Mouse (Mus musculus): ENCODE data around the gene Gm48551. TPM values are rescaled to one million over a fixed set of nuclear protein-coding genes. Genes with fewer than 3 reads are reported as not detected.

The Gm48551 gene
- total RNA-seq, 2 experiments from 2014 or later: 0.83 TPM; not detected in 1

- ATAC-seq (ENCODE audit: poor library complexity, severe bottlenecking): no peak
These were observed 2.2 kb upstream of the Gm48551 start for GRCm38 (mm10) chr10:81382039-81382438.

DNA sequence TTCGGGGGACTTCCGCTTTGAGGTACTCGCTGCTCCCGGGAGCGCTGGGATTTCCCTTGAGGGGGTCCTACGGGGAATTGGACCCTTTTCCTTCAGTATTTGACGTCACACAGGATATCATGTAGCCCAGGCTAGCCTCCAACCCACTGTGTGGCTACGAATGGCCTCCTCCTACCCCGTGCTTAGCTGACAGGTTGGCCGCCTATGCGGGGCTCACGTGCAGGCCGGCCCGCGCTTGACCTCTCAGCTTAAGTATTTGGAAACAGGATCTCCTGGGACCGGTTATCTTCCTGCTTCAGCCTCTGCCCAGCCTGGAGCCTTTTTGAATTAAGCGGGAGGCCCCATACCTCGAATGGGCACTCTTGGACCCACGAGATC, 328 bp downstream of the Gm48551 start:
- peak; percentile 14; the same call in 1 of the 2 replicates for ATAC-seq (ENCODE audit: poor library complexity, severe bottlenecking)

DNA sequence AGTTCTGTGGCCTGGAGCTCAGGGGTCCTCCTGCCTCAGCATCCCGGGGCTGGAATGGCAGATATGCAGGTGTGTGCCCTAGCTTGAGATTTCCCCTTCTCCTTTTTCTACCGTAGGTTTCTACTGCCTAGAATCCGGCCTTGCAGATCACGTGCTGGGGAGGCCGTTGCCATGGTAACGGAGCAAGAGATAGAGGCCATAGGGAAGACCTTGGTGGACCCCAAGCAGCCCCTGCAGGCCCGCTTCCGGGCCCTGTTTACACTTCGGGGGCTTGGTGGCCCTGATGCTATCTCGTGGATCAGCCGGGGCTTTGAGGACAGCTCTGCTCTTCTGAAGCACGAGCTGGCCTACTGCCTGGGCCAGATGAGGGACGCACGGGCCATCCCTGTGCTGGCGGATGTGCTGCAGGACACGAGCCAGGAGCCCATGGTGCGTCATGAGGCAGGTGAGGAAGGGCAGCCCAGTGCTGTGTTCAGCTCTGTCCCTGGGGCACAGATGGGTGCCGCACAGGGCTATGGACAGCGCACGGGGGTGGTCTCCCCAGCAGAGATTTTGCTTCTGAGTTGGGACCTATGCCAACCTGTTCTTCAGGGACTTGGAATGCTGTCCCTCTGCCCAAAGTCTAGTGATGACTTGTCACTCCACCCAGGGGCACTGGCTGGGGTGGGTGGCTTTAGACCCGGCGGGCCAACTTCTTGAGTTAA, 1.5 kb downstream of the Gm48551 start:
- ATAC-seq (ENCODE audit: poor library complexity, severe bottlenecking): no peak

GRCm38 (mm10) chr10:81387716-81388115, 3.5 kb downstream of the Gm48551 start:
- ATAC-seq (ENCODE audit: poor library complexity, severe bottlenecking): no peak

GRCm38 (mm10) chr10:81388505-81389055, 4.3 kb downstream of the Gm48551 start, which contains the start of gene Gm48552:
Gene Gm48552 (plus strand): TSS chr10:81389005.
- ATAC-seq (ENCODE audit: poor library complexity, severe bottlenecking): no peak

- no peak for ATAC-seq (ENCODE audit: poor library complexity, severe bottlenecking)
These were observed 5.1 kb downstream of the Gm48551 start for GRCm38 (mm10) chr10:81389373-81389772.

DNA sequence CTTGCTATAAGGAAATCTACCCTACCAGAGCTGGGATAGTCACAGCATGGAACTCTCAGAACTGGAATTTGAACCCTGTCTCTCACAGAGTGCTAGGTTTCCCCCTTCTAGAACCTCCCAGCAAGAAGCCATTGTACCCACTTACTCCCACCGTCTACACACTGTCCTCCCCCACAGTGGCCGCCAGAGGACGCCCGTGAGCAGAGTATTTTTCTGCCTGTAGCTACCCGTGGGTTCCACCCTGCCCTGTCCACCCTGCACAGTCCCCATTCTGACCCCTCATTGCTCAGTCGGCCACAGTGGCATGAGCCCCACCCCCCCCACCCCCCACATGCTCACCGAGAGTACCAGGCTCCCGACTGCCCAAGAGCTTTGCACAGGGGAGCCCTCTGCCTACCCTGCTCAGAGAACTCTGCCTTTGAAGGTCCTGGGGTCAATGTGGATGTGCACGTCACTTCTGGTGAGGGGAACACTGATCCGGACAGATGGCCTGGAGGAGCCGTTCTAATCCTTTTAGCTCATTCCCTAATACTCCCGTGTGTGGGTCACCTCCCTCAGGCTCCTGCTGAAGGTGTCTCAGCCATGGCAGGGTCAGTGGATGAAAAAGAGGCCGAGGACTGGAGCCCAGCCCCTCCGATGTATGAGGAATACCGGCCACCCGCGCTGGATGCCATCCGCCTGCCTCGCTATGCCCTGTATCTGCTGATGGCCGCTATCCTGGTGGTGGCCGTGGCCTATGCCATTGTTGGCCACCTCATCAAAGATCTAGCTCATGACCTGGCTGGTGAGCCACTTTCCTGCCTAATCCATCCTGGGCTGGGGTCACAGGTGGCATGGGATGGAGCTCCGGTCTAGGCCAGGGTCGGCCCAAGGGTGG, 5.8 kb downstream of the Gm48551 start:
- peak; percentile 83 for ATAC-seq (ENCODE audit: poor library complexity, severe bottlenecking)

DNA sequence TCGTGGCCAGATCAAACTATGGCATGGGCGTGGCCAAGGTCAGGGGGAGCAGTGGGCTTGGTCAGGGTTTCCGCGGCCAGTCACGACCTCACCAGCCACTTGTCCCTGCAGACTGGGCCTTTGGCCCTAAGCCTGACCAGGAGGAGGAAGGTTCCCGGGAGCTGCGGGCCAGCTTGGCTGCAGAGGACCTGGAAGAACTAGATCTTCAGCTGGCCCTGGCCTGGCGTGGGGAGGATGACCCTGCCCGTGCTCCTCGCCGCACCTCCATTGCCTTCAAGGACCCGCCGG, 6.4 kb downstream of the Gm48551 start:
- no peak for ATAC-seq (ENCODE audit: poor library complexity, severe bottlenecking)

- ATAC-seq (ENCODE audit: poor library complexity, severe bottlenecking): no peak
These were observed 8.0 kb downstream of the Gm48551 start for GRCm38 (mm10) chr10:81392270-81392669.

DNA sequence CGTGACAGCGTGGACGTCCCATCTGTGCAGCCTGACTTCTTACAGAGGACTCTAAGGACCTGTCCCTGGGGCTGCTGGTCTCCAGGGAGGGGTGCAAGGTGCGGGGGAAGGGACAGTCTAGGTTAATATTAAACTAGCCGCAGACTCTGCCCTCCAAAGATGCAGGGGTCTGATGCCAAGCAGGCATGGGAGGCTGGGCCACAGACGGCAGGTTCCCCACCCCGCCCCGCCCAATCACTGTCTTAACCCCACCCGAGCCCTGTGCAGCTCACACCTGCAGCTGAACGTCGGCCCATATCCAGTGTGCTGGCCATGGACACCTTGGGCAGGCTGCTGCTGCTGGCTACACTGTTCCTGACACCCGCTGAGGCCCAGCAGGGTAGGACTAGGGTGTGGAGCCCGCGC, 8.5 kb downstream of the Gm48551 start, which contains the start of gene Smim24:
Gene Smim24, plus strand, starts transcription at position 271 of the 405 bp plus-strand sequence.
- ATAC-seq (ENCODE audit: poor library complexity, severe bottlenecking): no peak

DNA sequence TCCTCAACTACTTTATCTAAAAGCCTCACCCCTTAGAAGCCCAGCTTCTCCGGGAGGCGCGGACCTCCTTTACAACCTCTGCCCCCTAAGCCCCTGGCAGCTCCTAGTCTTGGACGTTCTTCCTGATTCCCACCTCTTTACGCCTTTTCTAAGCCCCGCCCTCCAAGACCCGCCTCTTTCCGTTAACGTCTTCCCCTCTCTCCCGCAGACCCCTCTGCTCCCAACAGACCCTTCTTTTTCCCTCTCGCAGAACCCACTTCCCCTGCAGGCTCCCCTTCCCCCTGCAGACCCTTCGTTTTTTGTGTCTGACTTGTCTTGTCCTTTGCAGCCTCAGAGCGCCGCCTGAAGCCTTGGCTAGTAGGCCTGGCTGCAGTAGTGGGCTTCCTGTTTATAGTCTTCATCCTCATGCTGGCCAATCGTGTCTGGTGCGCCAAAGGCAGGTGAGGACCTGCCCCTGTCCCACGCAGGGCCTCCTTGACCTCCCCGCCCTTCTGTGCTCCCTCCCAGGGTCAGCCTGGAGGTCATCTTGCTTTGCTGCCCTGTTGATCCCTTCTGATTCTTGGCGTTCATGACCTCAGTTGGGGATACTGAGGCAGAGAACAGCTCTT, 9.3 kb downstream of the Gm48551 start:
- peak; percentile 41 for ATAC-seq (ENCODE audit: poor library complexity, severe bottlenecking)

- peak; percentile 78 for ATAC-seq (ENCODE audit: poor library complexity, severe bottlenecking)
These were observed 10.9 kb downstream of the Gm48551 start for GRCm38 (mm10) chr10:81395127-81395526.

- no peak for ATAC-seq (ENCODE audit: poor library complexity, severe bottlenecking)
These were observed 11.6 kb downstream of the Gm48551 start for GRCm38 (mm10) chr10:81395865-81396264.

GRCm38 (mm10) chr10:81396749-81397148, 12.5 kb downstream of the Gm48551 start:
- ATAC-seq (ENCODE audit: poor library complexity, severe bottlenecking): no peak

DNA sequence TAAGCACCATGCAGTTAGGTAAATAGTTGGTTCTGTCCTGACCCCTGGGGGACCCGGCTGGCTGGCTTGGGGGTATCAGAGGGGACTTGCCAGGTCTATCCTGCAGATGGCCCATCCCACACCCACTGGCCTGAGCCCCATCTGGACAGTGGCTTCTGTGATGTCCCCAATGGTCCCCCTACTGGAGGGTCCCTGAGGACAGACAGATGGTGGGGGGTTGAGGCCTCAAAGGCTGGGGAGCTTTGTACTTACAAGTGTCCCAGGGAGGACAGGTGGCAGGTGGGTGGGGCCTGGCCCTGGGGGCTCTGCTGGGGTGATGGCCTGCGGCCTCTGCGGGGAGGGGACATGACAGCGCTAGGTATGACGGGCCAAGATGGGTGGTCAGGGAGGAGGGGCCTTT, 15.0 kb downstream of the Gm48551 start:
- ATAC-seq (ENCODE audit: poor library complexity, severe bottlenecking): no peak

DNA sequence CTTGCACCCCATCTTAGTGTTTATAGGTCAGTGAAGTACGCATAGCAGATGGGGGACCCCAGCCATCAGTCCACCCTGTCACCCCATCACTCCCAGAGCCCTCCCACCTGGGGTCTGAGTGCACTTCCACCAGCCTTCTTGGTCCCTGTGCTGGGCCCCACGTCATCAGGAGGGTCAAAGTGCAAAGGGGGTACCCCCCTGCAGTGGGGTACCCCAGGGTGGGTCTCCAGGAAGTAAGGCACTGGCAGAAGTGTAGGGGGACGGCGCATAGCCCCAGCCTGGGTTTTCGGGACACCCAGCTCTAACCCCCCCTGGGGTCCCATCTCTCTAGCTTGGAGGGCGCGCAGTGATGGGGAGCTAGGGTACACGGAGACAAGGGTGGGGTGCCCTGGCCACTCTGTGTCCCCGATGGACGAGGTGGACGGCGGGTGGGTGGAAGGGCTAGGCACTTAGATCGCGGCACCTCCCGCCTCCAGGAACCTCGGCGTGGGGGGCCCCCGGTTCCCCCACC, 15.6 kb downstream of the Gm48551 start:
- no peak for ATAC-seq (ENCODE audit: poor library complexity, severe bottlenecking)

DNA sequence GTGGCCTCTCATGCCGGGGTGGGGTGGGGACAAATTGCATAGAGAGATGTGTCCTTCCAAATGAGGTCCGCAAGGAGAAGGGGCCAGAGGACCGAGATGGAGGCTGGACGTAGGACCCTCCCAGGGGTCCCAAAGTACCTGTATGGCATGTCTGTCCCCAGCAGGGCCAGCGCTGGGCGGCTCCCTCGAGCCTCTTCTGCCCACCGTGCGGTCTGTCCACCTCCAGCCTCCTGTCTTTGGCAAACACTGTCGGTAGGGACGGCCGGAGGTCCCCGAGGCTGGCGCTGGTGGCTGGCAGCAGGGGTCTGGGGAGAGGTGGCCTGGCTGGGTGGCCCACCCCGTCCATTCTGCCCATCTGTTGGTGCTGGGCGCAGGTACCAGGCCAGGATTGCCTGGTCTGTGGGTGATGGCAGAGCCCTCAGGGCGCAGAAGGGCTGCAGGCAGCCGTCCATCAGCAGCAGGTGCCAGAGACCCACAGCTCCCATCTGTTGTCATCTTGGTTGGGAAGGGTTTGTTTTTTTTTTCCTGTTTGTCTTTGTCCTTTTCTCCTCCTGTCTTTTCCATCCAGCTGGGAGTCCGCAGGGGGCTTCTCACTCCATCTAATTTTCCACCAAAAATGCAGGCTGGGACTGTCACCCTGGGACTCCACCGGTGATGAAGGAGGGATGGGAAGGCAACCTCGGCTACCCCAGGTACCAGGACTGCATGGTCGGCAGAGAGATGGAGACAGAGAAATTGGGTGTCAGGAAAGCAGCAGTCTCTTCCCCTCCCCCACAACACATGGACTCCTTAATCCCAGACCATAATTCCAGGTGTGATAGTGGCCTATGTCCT, 16.3 kb downstream of the Gm48551 start:
- no peak for ATAC-seq (ENCODE audit: poor library complexity, severe bottlenecking)

DNA sequence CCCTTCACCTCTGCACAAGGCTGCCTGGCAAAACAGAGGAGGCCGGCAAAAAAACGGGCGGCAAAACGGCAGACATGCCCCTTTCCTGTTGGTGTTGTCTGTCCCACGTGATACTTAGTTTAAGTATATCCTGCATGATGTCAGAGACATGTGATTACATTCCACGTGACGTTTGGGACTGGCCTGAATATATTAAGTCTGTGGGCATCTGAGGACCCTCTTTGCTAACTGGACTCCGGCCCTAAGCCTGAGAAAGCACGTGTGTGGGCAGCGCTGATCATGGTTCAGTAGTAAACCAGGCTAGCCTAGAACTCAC, 16.9 kb downstream of the Gm48551 start:
- ATAC-seq (ENCODE audit: poor library complexity, severe bottlenecking): no peak

GRCm38 (mm10) chr10:81401521-81402226, 17.4 kb downstream of the Gm48551 start:
- ATAC-seq (ENCODE audit: poor library complexity, severe bottlenecking): 0 out of 2 replicates have a peak, but pooled peaks have one; percentile 19

Data from megakaryocyte, adult 5-6 weeks (primary cell).